Mouse (Mus musculus): ENCODE measurements around the gene Gstp2.

DNA sequence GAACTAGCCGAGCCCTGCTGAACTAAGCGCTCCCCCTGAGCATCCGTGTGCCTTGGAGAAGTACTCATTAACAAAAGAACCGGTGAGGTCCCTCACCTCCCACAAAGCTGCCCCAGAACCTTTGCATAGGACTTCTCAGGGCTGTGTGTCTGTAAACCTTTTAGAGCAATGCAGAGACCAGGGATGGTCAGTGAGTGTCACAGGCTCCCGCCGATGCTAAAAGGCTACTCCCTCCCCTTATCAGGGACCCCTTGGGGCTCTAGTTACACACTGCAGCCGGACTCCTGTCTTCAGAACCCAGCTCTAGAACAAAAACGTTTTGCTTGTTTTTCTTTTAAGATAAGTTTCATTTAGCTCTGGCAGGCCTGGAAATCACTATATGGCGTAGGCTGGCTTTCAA is 32.8 kb downstream of the Gstp2 start:
- TF ChIP-seq CTCF (conservative IDR thresholded peaks at IDR 0.05; ENCODE audit: low read length) (no peak), POU5F1 (IDR thresholded peaks at IDR 0.05; ENCODE audit: borderline replicate concordance, low read length) (no peak)

All from E14TG2a.4 (cell line).